Mouse (Mus musculus) embryonic fibroblast, embryonic 13.5 days (primary cell): ENCODE measurements around the gene Cpne6. TPM values are rescaled to one million over a fixed set of nuclear protein-coding genes. Genes with fewer than 3 reads are reported as not detected.

Experiments
- H3K27ac ChIP-seq: 2 replicates; pipeline ENCODE4 v1.5.1; 2012; ENCODE audit warnings: low read length, control low read depth, inconsistent platforms; ENCODE audit not compliant: insufficient read depth
- H3K4me1 ChIP-seq: 2 replicates; pipeline ENCODE4 v1.6.1; 2011; ENCODE audit warnings: low read length; ENCODE audit not compliant: control insufficient read depth, insufficient read depth
- H3K4me3 ChIP-seq: 2 replicates; pipeline ENCODE4 v1.5.1; 2011; ENCODE audit warnings: mild to moderate bottlenecking, control low read depth, low read length; ENCODE audit not compliant: insufficient read depth
- CTCF ChIP-seq: IDR thresholded peaks from 2 replicates; pipeline ENCODE4 v1.5.1; 2011; ENCODE audit warnings: mild to moderate bottlenecking, control low read depth, low read length, moderate library complexity, borderline replicate concordance; ENCODE audit not compliant: insufficient read depth
- POLR2A ChIP-seq: IDR thresholded peaks from 2 replicates; pipeline ENCODE4 v1.6.1; 2011; ENCODE audit warnings: low read depth, mild to moderate bottlenecking, control low read depth, low read length, moderate library complexity
- polyA plus RNA-seq: library from polyadenylated mRNA; stranded (reverse); fragments of >200 nt; gene quantifications from 2 replicates; pipeline ENCODE4 v1.2.4, GENCODE M21; 2011; ENCODE audit warnings: low read depth; ENCODE audit not compliant: missing spikeins, insufficient read length

Cpne6 gene
- polyA plus RNA-seq, 1 experiment = not detected

- peaks cover 5% of the 10 kb centered on the region for H3K4me1 ChIP-seq
- TF ChIP-seq POLR2A = no peak
- no peak for TF ChIP-seq CTCF
- no peak overlapping the region for H3K27ac ChIP-seq
- no peak overlapping the region for H3K4me3 ChIP-seq
These were observed 32.4 kb upstream of the Cpne6 start for GRCm38 (mm10) chr14:55477829-55478228.

- peak within 1 kb of the TSS; percentile 74 for H3K4me3 ChIP-seq
- peaks cover 5% of the 10 kb centered on the region for H3K4me1 ChIP-seq
- H3K27ac ChIP-seq = peak within 1 kb of the TSS; percentile 79
- TF ChIP-seq CTCF (0 out of 2 replicates have a peak, but pooled peaks have one; percentile 25), POLR2A (peak; percentile 88)
These were observed 31.3 kb upstream of the Cpne6 start, which contains the start of gene Dhrs4 for GRCm38 (mm10) chr14:55478651-55479599. TSS of gene Dhrs4 (plus strand) at chr14:55478758.

GRCm38 (mm10) chr14:55479629-55480028, 30.6 kb upstream of the Cpne6 start:
- Histone ChIP-seq H3K4me3 (no peak overlapping the region), H3K27ac (no peak overlapping the region), H3K4me1 (peaks cover 5% of the 10 kb centered on the region)
- TF ChIP-seq CTCF (no peak), POLR2A (no peak)

GRCm38 (mm10) chr14:55484430-55485085, 25.7 kb upstream of the Cpne6 start:
- H3K4me1 ChIP-seq = no peaks in the 10 kb centered on the region
- no peak for TF ChIP-seq POLR2A
- TF ChIP-seq CTCF = no peak
- no peak overlapping the region for H3K4me3 ChIP-seq
- H3K27ac ChIP-seq = no peak overlapping the region

GRCm38 (mm10) chr14:55486836-55487235, 23.4 kb upstream of the Cpne6 start:
- Histone ChIP-seq H3K4me1 (no peaks in the 10 kb centered on the region), H3K4me3 (no peak overlapping the region), H3K27ac (no peak overlapping the region)
- no peak for TF ChIP-seq CTCF
- no peak for TF ChIP-seq POLR2A

GRCm38 (mm10) chr14:55490361-55491201, 19.7 kb upstream of the Cpne6 start, which contains the start of gene Carmil3:
TSS of gene Carmil3 (plus strand) at chr14:55490651.
- Histone ChIP-seq H3K4me1 (no peaks in the 10 kb centered on the region), H3K27ac (no peak within 1 kb of the TSS), H3K4me3 (peak within 1 kb of the TSS; percentile 55)
- TF ChIP-seq CTCF (no peak), POLR2A (no peak)

- H3K4me3 ChIP-seq = peak overlapping the region; percentile 55
- H3K4me1 ChIP-seq = no peaks in the 10 kb centered on the region
- H3K27ac ChIP-seq = no peak overlapping the region
- TF ChIP-seq POLR2A = no peak
- TF ChIP-seq CTCF = no peak
These were observed 18.9 kb upstream of the Cpne6 start for GRCm38 (mm10) chr14:55491291-55491833.

- Histone ChIP-seq H3K4me1 (no peaks in the 10 kb centered on the region), H3K27ac (no peak overlapping the region), H3K4me3 (no peak overlapping the region)
- no peak for TF ChIP-seq CTCF
- no peak for TF ChIP-seq POLR2A
These were observed 18.1 kb upstream of the Cpne6 start for GRCm38 (mm10) chr14:55492103-55492502.
